Comparison of ENCODE assay signal across 10 mouse cellular contexts in the genomic region with DNA sequence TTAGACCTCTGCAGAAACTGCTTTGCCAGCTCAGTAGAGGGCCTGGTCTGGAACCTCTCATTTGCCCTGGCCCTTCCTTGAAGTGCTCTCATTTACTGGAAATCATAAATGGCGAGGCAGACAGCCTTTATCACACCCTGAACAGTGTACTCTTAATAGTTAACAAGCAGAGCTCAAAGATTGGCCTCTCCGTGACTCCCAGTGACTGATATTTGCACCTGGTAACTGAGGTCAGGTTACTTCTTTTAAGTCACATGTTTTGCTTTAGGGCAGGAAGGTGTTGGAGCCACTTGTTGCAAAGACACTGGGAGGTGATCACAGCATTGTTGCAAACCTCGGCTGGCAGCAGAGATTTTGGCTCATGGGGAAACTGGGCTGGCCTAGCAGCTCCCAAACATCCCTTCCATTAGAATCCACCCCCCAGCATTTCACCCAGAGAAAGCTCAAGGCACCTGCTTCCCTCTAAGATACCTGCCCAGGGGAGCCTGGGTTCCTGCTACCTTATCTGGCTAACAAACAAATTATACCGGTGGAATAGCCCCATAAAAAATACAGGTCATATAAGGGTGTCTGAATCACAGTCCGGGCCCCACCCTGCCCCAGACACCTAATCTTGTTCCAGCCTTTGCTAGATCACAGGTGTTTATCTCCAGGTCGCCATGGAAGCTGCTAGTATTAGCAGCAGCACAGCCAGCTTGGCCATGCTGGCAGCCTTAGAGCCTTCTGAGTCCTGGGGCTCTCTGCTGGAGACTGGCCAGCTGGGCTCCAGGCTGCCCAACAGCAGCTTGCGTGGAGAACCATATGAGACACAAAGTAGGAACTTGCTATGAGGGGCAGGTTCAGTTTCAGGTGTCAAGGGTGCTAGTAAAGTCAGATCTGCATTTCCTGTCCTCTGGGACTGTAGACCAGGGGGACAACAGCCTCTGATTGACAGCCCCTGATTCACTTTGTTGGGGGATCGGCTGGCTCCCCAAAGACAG. TPM values are rescaled to one million over a fixed set of nuclear protein-coding genes. Genes with fewer than 3 reads are reported as not detected.
DNase-seq lines count a peak whose midpoint lies in the region; ATAC-seq and TF ChIP-seq lines count a peak whose summit lies in the region.
"Had no signal": no experiment of that assay in that cellular context is flagged by ENCODE, and none has a peak within 500 bp of the region (broad histone marks: within the 10 kb centered on the region; RNA-seq: fewer than 3 reads in every experiment).

No protein-coding gene starts in this region.

- no peak overlapping the region for H3K27ac ChIP-seq in heart, embryonic 13.5 days (replicated peaks)
- 0 out of 2 replicates have a peak overlapping the region, but pooled peaks have one; percentile 10 for H3K27ac ChIP-seq in lung, embryonic 15.5 days
- no peak overlapping the region for H3K27ac ChIP-seq in embryonic facial prominence, embryonic 11.5 days (replicated peaks; ENCODE audit: low read depth, low read length)
- peak overlapping the region; percentile 98 for H3K27ac ChIP-seq in small intestine, adult 2 months (ENCODE audit: insufficient read depth, low read depth, low read length)
- H3K27ac ChIP-seq: midbrain, embryonic 12.5 days had no signal

- TF ChIP-seq POLR2A in small intestine, adult 2 months (IDR thresholded peaks at IDR 0.05; ENCODE audit: low read depth, low read length) = no peak

- H3K4me1 ChIP-seq in heart, embryonic 13.5 days = peaks cover 36% of the 10 kb centered on the region
- H3K4me1 ChIP-seq in lung, embryonic 15.5 days = peaks cover 12% of the 10 kb centered on the region; the same call in 1 of the 2 replicates
- no peaks in the 10 kb centered on the region for H3K4me1 ChIP-seq in embryonic facial prominence, embryonic 11.5 days (ENCODE audit: control insufficient read depth, insufficient read depth, low read length)
- peaks cover 61% of the 10 kb centered on the region for H3K4me1 ChIP-seq in small intestine, adult 2 months (ENCODE audit: control insufficient read depth, insufficient read depth, insufficient read length, low read length)
- H3K4me1 ChIP-seq: midbrain, embryonic 12.5 days had no signal

- no peak for DNase-seq in heart, postnatal 36 days
- DNase-seq in lung, postnatal 4 days = no peak
- peak; percentile 12 for DNase-seq in embryonic facial prominence, embryonic 11.5 days (ENCODE audit: low spot score)
- DNase-seq in right cerebral cortex, postnatal 25 days = no peak
- DNase-seq in right cerebral cortex, adult 18-20 months = no peak
- DNase-seq: cerebellum, adult 9-10 months had no signal

- H3K9me3 ChIP-seq in heart, embryonic 13.5 days = no peaks in the 10 kb centered on the region
- H3K9me3 ChIP-seq in lung, embryonic 15.5 days = no peaks in the 10 kb centered on the region
- no peaks in the 10 kb centered on the region for H3K9me3 ChIP-seq in embryonic facial prominence, embryonic 11.5 days (replicated peaks; ENCODE audit: control insufficient read depth, low read length)
- H3K9me3 ChIP-seq: midbrain, embryonic 12.5 days had no signal

- H3K27me3 ChIP-seq in heart, embryonic 13.5 days (replicated peaks) = peaks cover 15% of the 10 kb centered on the region; the same call in 1 of the 2 replicates
- H3K27me3 ChIP-seq in lung, embryonic 15.5 days = no peaks in the 10 kb centered on the region
- no peaks in the 10 kb centered on the region for H3K27me3 ChIP-seq in embryonic facial prominence, embryonic 11.5 days (ENCODE audit: control insufficient read depth, insufficient read depth, low read length)
- H3K27me3 ChIP-seq in small intestine, adult 2 months (ENCODE audit: control insufficient read depth, insufficient read depth, low read length) = no peaks in the 10 kb centered on the region

- H3K9ac ChIP-seq in heart, embryonic 13.5 days = 0 out of 2 replicates have a peak overlapping the region, but pooled peaks have one; percentile 33
- H3K9ac ChIP-seq in lung, embryonic 15.5 days = no peak overlapping the region
- H3K9ac ChIP-seq in embryonic facial prominence, embryonic 11.5 days (replicated peaks; ENCODE audit: low read length) = no peak overlapping the region
- H3K9ac ChIP-seq: midbrain, embryonic 12.5 days had no signal

- ATAC-seq in heart, embryonic 13.5 days (ENCODE audit: extremely low read depth, insufficient number of reproducible peaks, low FRiP score, low TSS enrichment) = no peak
- ATAC-seq in lung, embryonic 15.5 days (ENCODE audit: borderline replicate concordance, extremely low read depth, low FRiP score, low TSS enrichment) = no peak
- no peak for ATAC-seq in embryonic facial prominence, embryonic 11.5 days (replicated peaks; ENCODE audit: insufficient number of reproducible peaks, low FRiP score, low TSS enrichment, low read depth)

- no peak for TF ChIP-seq CTCF in small intestine, adult 2 months (IDR thresholded peaks at IDR 0.05; ENCODE audit: extremely low read depth, insufficient read length, insufficient replicate concordance, low read depth, low read length)

- WGBS in heart, embryonic 13.5 days = 40% methylated on average over 8 of the region's 8 CpGs
- WGBS in lung, embryonic 15.5 days = 40% methylated on average over 8 of the region's 8 CpGs
- 59% methylated on average over 8 of the region's 8 CpGs for WGBS in embryonic facial prominence, embryonic 11.5 days
- WGBS in small intestine, adult 2 months = 23% methylated on average over 8 of the region's 8 CpGs

- no peak overlapping the region for H3K4me2 ChIP-seq in heart, embryonic 13.5 days
- H3K4me2 ChIP-seq in lung, embryonic 15.5 days = no peak overlapping the region
- no peak overlapping the region for H3K4me2 ChIP-seq in embryonic facial prominence, embryonic 11.5 days (ENCODE audit: low read depth, low read length)
- H3K4me2 ChIP-seq: midbrain, embryonic 12.5 days had no signal

- intact Hi-C loops in heart, postnatal 36 days (cut with DNase I) = no loop called here

- H3K36me3 ChIP-seq in heart, embryonic 13.5 days = no peaks in the 10 kb centered on the region
- H3K36me3 ChIP-seq in lung, embryonic 15.5 days = no peaks in the 10 kb centered on the region
- no peaks in the 10 kb centered on the region for H3K36me3 ChIP-seq in embryonic facial prominence, embryonic 11.5 days (replicated peaks; ENCODE audit: control insufficient read depth, insufficient read depth, low read depth, low read length)
- no peaks in the 10 kb centered on the region for H3K36me3 ChIP-seq in small intestine, adult 2 months (ENCODE audit: control insufficient read depth, insufficient read depth, low read length)
- H3K36me3 ChIP-seq: midbrain, embryonic 12.5 days had no signal

- H3K4me3 ChIP-seq in heart, embryonic 13.5 days = no peak overlapping the region
- H3K4me3 ChIP-seq in lung, embryonic 15.5 days = no peak overlapping the region
- no peak overlapping the region for H3K4me3 ChIP-seq in embryonic facial prominence, embryonic 11.5 days (ENCODE audit: low read depth, low read length)
- H3K4me3 ChIP-seq in small intestine, adult 2 months (ENCODE audit: low read depth, low read length) = no peak overlapping the region
- H3K4me3 ChIP-seq: midbrain, embryonic 12.5 days had no signal

RNA-seq across cellular contexts. Expression of a gene that starts 19.1 kb away (rescaled TPM):
- 0.22 and 0.25 TPM in 2 replicates for polyA plus RNA-seq in heart, embryonic 13.5 days (2015; fragmentation: Nextera tagmentation; extraction: Ambion mirVana)
- 1 to 10 TPM; 1.6 TPM for total RNA-seq in heart, postnatal 36 days (2021)
- polyA plus RNA-seq in lung, embryonic 15.5 days (2015; fragmentation: Nextera tagmentation; extraction: Ambion mirVana) = 1.0 and 2.5 TPM in 2 replicates
- polyA plus RNA-seq in embryonic facial prominence, embryonic 11.5 days (2014; fragmentation: Nextera tagmentation; extraction: Ambion mirVana) = not detected in 2 replicates
- polyA plus RNA-seq in small intestine, adult 2 months (2012; rRNA removed) = 5.8 and 12.4 TPM in 2 replicates

RNA-seq across cellular contexts. Expression of a gene that starts 51.5 kb away (rescaled TPM):
- polyA plus RNA-seq in heart, embryonic 13.5 days (2015; fragmentation: Nextera tagmentation; extraction: Ambion mirVana) = 6.4 and 8.7 TPM in 2 replicates
- 10 to 100 TPM; 28.4 to 30.4 TPM for total RNA-seq in heart, postnatal 36 days (2021)
- polyA plus RNA-seq in lung, embryonic 15.5 days (2015; fragmentation: Nextera tagmentation; extraction: Ambion mirVana) = 8.0 and 8.9 TPM in 2 replicates
- 7.4 and 8.4 TPM in 2 replicates for polyA plus RNA-seq in embryonic facial prominence, embryonic 11.5 days (2014; fragmentation: Nextera tagmentation; extraction: Ambion mirVana)
- 22.1 and 44.2 TPM in 2 replicates for polyA plus RNA-seq in small intestine, adult 2 months (2012; rRNA removed)

Comparison
In these comparisons a context has a peak if more than half of its experiments do, and no peak if none do; other contexts are left out.
1. H3K27ac ChIP-seq: peak in lung, embryonic 15.5 days (single experiment) and small intestine, adult 2 months (single experiment); none in heart, embryonic 13.5 days (single experiment) and embryonic facial prominence, embryonic 11.5 days (single experiment).